Mouse (Mus musculus) kidney, adult 2 months (tissue): ENCODE data around the gene Sun3. TPM values are rescaled to one million over a fixed set of nuclear protein-coding genes. Genes with fewer than 3 reads are reported as not detected.

Source experiments
- DNase-seq: peaks from one replicate; pipeline ENCODE4 v3.0.0; 2021
- H3K27ac ChIP-seq: fragments of 200-500 bp; 2 replicates; pipeline ENCODE4 v1.5.1; 2012; ENCODE audit warnings: low read depth, low read length, control low read depth, inconsistent platforms; ENCODE audit not compliant: insufficient read depth
- H3K27me3 ChIP-seq: fragments of 200-500 bp; replicated peaks from 2 replicates; pipeline ENCODE4 v1.6.1; 2012; ENCODE audit warnings: mild to moderate bottlenecking, moderate library complexity, low read length, inconsistent platforms; ENCODE audit not compliant: control insufficient read depth, insufficient read depth
- H3K36me3 ChIP-seq: fragments of 200-500 bp; 2 replicates; pipeline ENCODE4 v1.6.1; 2012; ENCODE audit warnings: mild to moderate bottlenecking, moderate library complexity, low read length, inconsistent platforms; ENCODE audit not compliant: control insufficient read depth, insufficient read depth
- H3K4me1 ChIP-seq: fragments of 200-500 bp; 2 replicates; pipeline ENCODE4 v1.6.1; 2011; ENCODE audit warnings: low read length; ENCODE audit not compliant: control insufficient read depth, insufficient read depth
- H3K4me3 ChIP-seq: fragments of 200-500 bp; 2 replicates; pipeline ENCODE4 v1.5.1; 2011; ENCODE audit warnings: mild to moderate bottlenecking, low read depth, low read length, control low read depth; ENCODE audit not compliant: insufficient read depth
- CTCF ChIP-seq: fragments of 200-500 bp; conservative IDR thresholded peaks from 2 replicates; pipeline ENCODE4 v1.5.1; 2011; ENCODE audit warnings: low read depth, mild to moderate bottlenecking, control low read depth, low read length, moderate library complexity, mixed read lengths; ENCODE audit not compliant: insufficient read depth, insufficient read length
- POLR2A ChIP-seq: fragments of 200-500 bp; IDR thresholded peaks from one replicate; pipeline ENCODE4 v1.6.1; 2011; ENCODE audit warnings: low read depth, low read length, control low read depth
- WGBS: fragments of 180-500 bp; shearing (Covaris S2); methylation state at CpG from one replicate; pipeline ENCODE4 v1.1.7; 2018; 5-methylcytosine and 5-hydroxymethylcytosine counted together
- polyA plus RNA-seq: library from polyadenylated mRNA; depleted of rRNA; stranded (reverse); fragments of >200 nt; gene quantifications from 2 replicates; pipeline ENCODE4 v1.2.3, GENCODE M21; 2012; rRNA removed

Sun3 gene
- polyA plus RNA-seq, 1 experiment: 1.3 TPM

DNA sequence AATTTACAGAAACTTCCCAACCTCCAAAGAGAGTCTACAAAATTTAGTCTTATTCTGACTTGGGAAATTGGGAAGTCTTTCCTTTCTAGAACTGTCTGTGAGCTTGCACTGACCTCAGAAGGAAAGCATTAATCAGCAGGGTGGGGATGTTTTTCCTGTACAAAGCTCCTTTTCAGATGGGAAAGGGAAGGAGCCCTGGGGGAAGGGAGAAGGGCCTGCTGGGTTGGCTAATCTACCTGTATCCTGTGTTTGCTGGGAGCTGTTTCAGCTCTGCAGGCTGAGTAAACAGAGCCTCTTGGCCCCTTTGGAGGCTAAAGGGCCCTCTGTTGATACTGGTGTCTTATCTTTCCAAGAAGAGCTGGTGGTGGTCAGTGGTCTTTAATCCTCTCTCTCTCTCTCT lies 62.7 kb downstream of the Sun3 start:
- H3K36me3 ChIP-seq: no peaks in the 10 kb centered on the region
- H3K27me3 ChIP-seq: no peaks in the 10 kb centered on the region
- peak; percentile 82 for DNase-seq
- peak overlapping the region; percentile 74 for H3K27ac ChIP-seq
- no peak overlapping the region for H3K4me3 ChIP-seq
- TF ChIP-seq CTCF: no peak
- TF ChIP-seq POLR2A: no peak
- no peaks in the 10 kb centered on the region for H3K4me1 ChIP-seq

DNA sequence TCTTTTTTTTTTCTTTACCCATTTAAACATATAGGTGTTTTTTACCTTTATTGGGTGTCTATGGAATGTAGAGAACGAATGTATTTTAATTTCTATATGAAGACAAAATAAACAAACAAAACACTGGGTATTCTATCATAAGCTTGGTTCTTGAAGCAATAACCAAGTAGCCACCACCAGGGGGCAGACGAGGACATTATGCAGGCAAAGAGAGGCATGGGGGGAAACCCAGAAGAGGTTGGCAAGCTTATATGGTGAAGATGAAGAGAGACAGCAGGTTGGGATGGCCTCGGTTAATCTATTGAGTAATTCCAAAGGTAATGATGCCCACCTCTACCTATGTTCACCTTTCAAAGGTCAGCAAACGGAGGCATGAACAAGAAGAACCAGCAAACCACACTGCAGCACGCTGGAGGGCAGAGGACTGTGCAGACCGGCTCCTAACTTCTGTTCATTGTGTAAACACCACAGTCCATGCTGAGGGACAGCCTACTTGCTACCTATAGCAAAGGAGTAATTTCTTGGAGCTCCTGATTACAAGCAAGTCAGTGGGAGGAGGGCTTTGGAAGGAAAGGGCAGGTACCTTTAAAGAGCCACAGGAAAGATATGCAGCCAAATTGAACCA lies 65.4 kb downstream of the Sun3 start:
- Histone ChIP-seq H3K36me3 (no peaks in the 10 kb centered on the region), H3K27ac (no peak overlapping the region), H3K4me1 (no peaks in the 10 kb centered on the region), H3K4me3 (no peak overlapping the region), H3K27me3 (no peaks in the 10 kb centered on the region)
- TF ChIP-seq POLR2A (no peak), CTCF (peak; percentile 67)
- peak; percentile 74 for DNase-seq
- WGBS: 46% methylated on average over 6 of the region's 6 CpGs

DNA sequence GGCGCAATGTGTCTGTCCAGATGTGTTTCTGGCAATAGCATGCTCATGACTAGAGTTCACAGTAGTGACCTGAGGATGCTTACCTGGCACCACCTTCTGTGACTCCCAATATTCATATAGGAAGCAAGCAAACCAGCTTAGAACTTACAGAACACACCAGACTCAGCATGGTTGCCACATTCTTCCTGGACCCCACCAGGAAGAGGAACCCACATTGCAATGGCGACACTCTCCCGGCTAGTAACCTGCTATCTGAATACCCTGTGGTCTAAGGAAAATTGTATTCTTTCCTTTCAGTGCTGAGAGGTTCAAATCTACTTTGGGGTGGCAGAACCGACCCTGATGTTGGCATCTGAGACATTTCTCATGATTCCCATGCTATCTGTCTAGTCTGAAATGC lies 70.6 kb downstream of the Sun3 start:
- Histone ChIP-seq H3K4me1 (no peaks in the 10 kb centered on the region), H3K27me3 (no peaks in the 10 kb centered on the region), H3K27ac (no peak overlapping the region), H3K4me3 (no peak overlapping the region), H3K36me3 (no peaks in the 10 kb centered on the region)
- no peak for DNase-seq
- WGBS: 80% methylated on average over 4 of the region's 4 CpGs
- TF ChIP-seq POLR2A (no peak), CTCF (no peak)

DNA sequence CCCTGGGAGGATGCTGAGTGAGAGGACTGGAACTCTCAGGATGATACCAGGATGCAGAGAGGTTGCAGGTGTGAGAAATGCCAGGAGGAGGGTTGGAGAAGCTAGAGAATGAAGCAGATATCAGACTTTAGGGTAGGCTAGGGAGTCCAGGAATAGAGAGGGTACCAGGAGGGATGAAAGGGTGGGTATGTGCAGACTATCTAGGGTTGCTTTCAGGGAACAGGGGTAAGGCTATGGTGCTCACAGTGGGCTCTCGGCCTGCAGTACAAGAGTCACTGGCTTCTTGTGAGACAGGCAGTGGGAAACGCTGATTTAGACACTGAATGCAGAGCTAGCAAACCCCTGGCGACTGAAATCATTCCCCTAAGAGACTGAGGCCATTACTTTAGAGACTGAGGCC lies 75.6 kb downstream of the Sun3 start, which contains the start of gene Pkd1l1:
Gene Pkd1l1, minus strand, starts transcription at position 101 of the 400 bp plus-strand sequence.
- no peaks in the 10 kb centered on the region for H3K27me3 ChIP-seq
- no peaks in the 10 kb centered on the region for H3K4me1 ChIP-seq
- H3K36me3 ChIP-seq: no peaks in the 10 kb centered on the region
- TF ChIP-seq POLR2A (no peak), CTCF (no peak)
- DNase-seq: no peak
- no peak within 1 kb of the TSS for H3K4me3 ChIP-seq
- H3K27ac ChIP-seq: no peak within 1 kb of the TSS
- 82% methylated on average over 3 of the region's 3 CpGs for WGBS

DNA sequence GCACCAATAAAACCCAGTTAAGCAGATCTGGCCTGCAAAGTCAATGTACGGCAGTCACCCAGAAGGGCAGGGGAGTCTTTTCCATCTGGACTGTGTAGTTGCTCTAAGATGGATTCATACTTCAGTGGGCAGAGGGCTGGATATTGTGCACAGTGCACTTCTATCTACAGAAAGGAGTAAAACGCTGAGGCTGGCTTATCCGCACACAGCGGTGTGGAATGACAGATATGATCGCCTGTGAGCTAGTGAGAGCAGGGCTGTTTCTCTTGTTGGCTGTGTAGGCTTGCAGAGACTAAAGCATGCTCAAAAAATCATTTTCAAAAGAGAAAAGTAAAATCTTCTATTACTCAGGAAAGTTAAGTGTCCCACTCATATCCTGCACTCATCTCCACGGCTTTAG lies 76.7 kb downstream of the Sun3 start:
- Histone ChIP-seq H3K36me3 (no peaks in the 10 kb centered on the region), H3K27me3 (no peaks in the 10 kb centered on the region), H3K4me1 (no peaks in the 10 kb centered on the region), H3K27ac (no peak overlapping the region), H3K4me3 (no peak overlapping the region)
- DNase-seq: no peak
- WGBS: 81% methylated on average over 6 of the region's 6 CpGs
- no peak for TF ChIP-seq CTCF

- Histone ChIP-seq H3K27me3 (no peaks in the 10 kb centered on the region), H3K4me3 (no peak overlapping the region), H3K4me1 (no peaks in the 10 kb centered on the region), H3K27ac (no peak overlapping the region), H3K36me3 (no peaks in the 10 kb centered on the region)
- TF ChIP-seq CTCF (no peak), POLR2A (no peak)
- no peak for DNase-seq
- WGBS: 74% methylated on average over 9 of the region's 9 CpGs
These were observed 78.3 kb downstream of the Sun3 start for GRCm38 (mm10) chr11:8970509-8970908.

DNA sequence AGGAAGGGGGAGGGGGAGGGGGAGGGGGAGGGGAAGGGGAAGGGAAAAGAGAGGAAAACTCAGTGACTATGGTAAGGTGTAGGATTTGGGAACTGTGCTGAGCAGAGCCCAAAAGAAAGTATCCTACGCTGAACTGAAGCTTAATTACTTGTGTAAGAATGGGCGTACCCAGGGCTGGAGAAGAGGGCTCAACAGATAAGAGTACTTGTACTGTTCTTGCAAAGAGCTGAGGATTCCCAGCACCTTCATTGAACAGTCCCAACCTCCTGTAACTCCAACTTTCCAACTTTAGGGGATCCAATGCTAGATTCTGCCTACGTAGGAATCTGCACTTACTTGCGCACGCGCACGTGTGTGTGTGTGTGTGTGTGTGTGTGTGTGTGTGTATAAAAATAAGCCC lies 80.7 kb downstream of the Sun3 start:
- TF ChIP-seq POLR2A (no peak), CTCF (no peak)
- Histone ChIP-seq H3K36me3 (no peaks in the 10 kb centered on the region), H3K4me3 (no peak overlapping the region), H3K27me3 (no peaks in the 10 kb centered on the region), H3K27ac (no peak overlapping the region), H3K4me1 (no peaks in the 10 kb centered on the region)
- no peak for DNase-seq
- WGBS: 96% methylated on average over 7 of the region's 7 CpGs

Other genes with a start within 250 kb of the Sun3 start
- gene Pkd1l1, start 75.7 kb downstream of the Sun3 start, polyA plus RNA-seq: 0.29 and 0.39 TPM in 2 replicates
- gene Hus1, start 37.8 kb downstream of the Sun3 start, polyA plus RNA-seq: 14.1 and 15.6 TPM in 2 replicates
- 22.0 and 28.5 TPM in 2 replicates for gene Gm11992, start 397 bp downstream of the Sun3 start, polyA plus RNA-seq
- 19.8 and 21.2 TPM in 2 replicates for gene Upp1, start 69.1 kb upstream of the Sun3 start, polyA plus RNA-seq
- gene Abca13, start 143.0 kb upstream of the Sun3 start, polyA plus RNA-seq: 7.6 and 11.7 TPM in 2 replicates